In genomic region chr9:88398461-88398860, GRCm38 (mm10) we compare ENCODE assay signal across 18 mouse cellular contexts. TPM values are rescaled to one million over a fixed set of nuclear protein-coding genes. Genes with fewer than 3 reads are reported as not detected.
DNase-seq lines count a peak whose midpoint lies in the region; ATAC-seq and TF ChIP-seq lines count a peak whose summit lies in the region.
"Had no signal": no experiment of that assay in that cellular context is flagged by ENCODE, and none has a peak within 500 bp of the region (broad histone marks: within the 10 kb centered on the region; RNA-seq: fewer than 3 reads in every experiment).

No protein-coding gene starts in this region.

- H3K9ac ChIP-seq in limb, embryonic 14.5 days (ENCODE audit: low read depth, low read length, severe bottlenecking), result no peak overlapping the region
- H3K9ac ChIP-seq in MEL (ENCODE audit: control insufficient read depth, low read depth, low read length, poor library complexity, severe bottlenecking), result no peak overlapping the region
- H3K9ac ChIP-seq: embryonic facial prominence, embryonic 15.5 days; heart, embryonic 12.5 days; hindbrain, embryonic 15.5 days; lung, embryonic 15.5 days; midbrain, embryonic 15.5 days had no signal

- WGBS in limb, embryonic 14.5 days, result 76% methylated on average over 1 of the region's 1 CpGs
- WGBS in limb, embryonic 10.5 days, result 82% methylated on average over 1 of the region's 1 CpGs

- no peak for TF ChIP-seq POLR2A in limb, embryonic 14.5 days (IDR thresholded peaks at IDR 0.05; ENCODE audit: borderline replicate concordance, extremely low read depth, insufficient read depth, insufficient read length)
- TF ChIP-seq POLR2A in MEL (IDR thresholded peaks at IDR 0.05; ENCODE audit: control insufficient read depth in 1 of 2, insufficient read depth in 1 of 2, low read depth in 1 of 2, low read length in 2 of 2, poor library complexity in 1 of 2), result no peak

- TF ChIP-seq EP300 in MEL (IDR thresholded peaks at IDR 0.05; ENCODE audit: low read depth in 1 of 2, low read length in 2 of 2), result no peak

- H3K4me1 ChIP-seq in limb, embryonic 14.5 days (ENCODE audit: control insufficient read depth, insufficient read depth, low read length), result no peaks in the 10 kb centered on the region
- no peaks in the 10 kb centered on the region for H3K4me1 ChIP-seq in limb, embryonic 10.5 days
- H3K4me1 ChIP-seq in MEL (ENCODE audit: control insufficient read depth in 1 of 2, insufficient read depth in 2 of 2, low read length in 2 of 2), result no peaks in the 10 kb centered on the region
- H3K4me1 ChIP-seq: embryonic facial prominence, embryonic 15.5 days; heart, embryonic 12.5 days; hindbrain, embryonic 15.5 days; lung, embryonic 15.5 days; midbrain, embryonic 15.5 days had no signal

- no peaks in the 10 kb centered on the region for H3K79me2 ChIP-seq in MEL (ENCODE audit: control insufficient read depth, insufficient read depth, low read length, poor library complexity)

- H3K9me3 ChIP-seq in limb, embryonic 14.5 days (ENCODE audit: control insufficient read depth, low read length), result no peaks in the 10 kb centered on the region
- H3K9me3 ChIP-seq in limb, embryonic 10.5 days (replicated peaks), result no peaks in the 10 kb centered on the region
- no peaks in the 10 kb centered on the region for H3K9me3 ChIP-seq in MEL (replicated peaks; ENCODE audit: insufficient read depth, low read length)
- H3K9me3 ChIP-seq: embryonic facial prominence, embryonic 15.5 days; heart, embryonic 12.5 days; hindbrain, embryonic 15.5 days; lung, embryonic 15.5 days; midbrain, embryonic 15.5 days had no signal

- peak; percentile 10 for DNase-seq in embryo, embryonic 10.5 days (ENCODE audit: low spot score)
- DNase-seq in embryo, embryonic 11 days, result no peak
- DNase-seq in limb, embryonic 14.5 days (ENCODE audit: low spot score), result peak; percentile 23
- no peak for DNase-seq in limb, embryonic 10.5 days (ENCODE audit: low spot score)
- DNase-seq in MEL (ENCODE audit: low read depth, low spot score), result peak; percentile 42
- no peak for DNase-seq in gastrocnemius, adult 8-10 months (ENCODE audit: low spot score in 2 of 2)
- no peak for DNase-seq in urinary bladder, postnatal 25 days (ENCODE audit: low spot score)
- DNase-seq: adrenal gland, postnatal 36 days; cerebellum, adult 18-20 months; kidney, postnatal 25 days; spleen, adult 18-20 months; thymus, postnatal 4 days had no signal

- peak; percentile 72 for TF ChIP-seq RAD21 in MEL (IDR thresholded peaks at IDR 0.05; ENCODE audit: low read depth, low read length)

- TF ChIP-seq CTCF in MEL (IDR thresholded peaks at IDR 0.05 in 2 of 3, conservative IDR thresholded peaks at IDR 0.05 in 1 of 3; ENCODE audit: control insufficient read depth in 1 of 3, insufficient read depth in 1 of 3, low read depth in 2 of 3, low read length in 3 of 3, poor library complexity in 1 of 3, severe bottlenecking in 1 of 3), result peak in 1 of 3 experiments; percentile 59; a peak in 3 of 6 replicates

- H3K27me3 ChIP-seq in limb, embryonic 14.5 days (ENCODE audit: control insufficient read depth, insufficient read depth, low read length), result no peaks in the 10 kb centered on the region
- H3K27me3 ChIP-seq in limb, embryonic 10.5 days (ENCODE audit: low read depth, poor library complexity, severe bottlenecking), result no peaks in the 10 kb centered on the region
- H3K27me3 ChIP-seq in MEL (ENCODE audit: control insufficient read depth in 1 of 2, insufficient read depth in 2 of 2, low read length in 2 of 2), result no peaks in the 10 kb centered on the region
- H3K27me3 ChIP-seq: embryonic facial prominence, embryonic 15.5 days; heart, embryonic 12.5 days; hindbrain, embryonic 15.5 days; lung, embryonic 15.5 days; midbrain, embryonic 15.5 days had no signal

- no peak overlapping the region for H3K27ac ChIP-seq in limb, embryonic 14.5 days (replicated peaks; ENCODE audit: low read depth, low read length)
- H3K27ac ChIP-seq in limb, embryonic 10.5 days, result no peak overlapping the region
- no peak overlapping the region for H3K27ac ChIP-seq in MEL (ENCODE audit: control insufficient read depth, low read depth, low read length)
- H3K27ac ChIP-seq: embryonic facial prominence, embryonic 15.5 days; hindbrain, embryonic 15.5 days; lung, embryonic 15.5 days; midbrain, embryonic 15.5 days had no signal

- H3K36me3 ChIP-seq in limb, embryonic 14.5 days (ENCODE audit: control insufficient read depth, insufficient read depth, low read length), result peaks cover 26% of the 10 kb centered on the region
- peaks cover 30% of the 10 kb centered on the region for H3K36me3 ChIP-seq in limb, embryonic 10.5 days
- H3K36me3 ChIP-seq in MEL (ENCODE audit: control insufficient read depth in 1 of 2, insufficient read depth in 2 of 2, low read length in 2 of 2), result peaks cover 0 to 8% of the 10 kb centered on the region in 2 experiments; a peak in 2 of 4 replicates

- H3K4me2 ChIP-seq in limb, embryonic 14.5 days (replicated peaks; ENCODE audit: low read depth, low read length, severe bottlenecking), result no peak overlapping the region
- H3K4me2 ChIP-seq: embryonic facial prominence, embryonic 15.5 days; heart, embryonic 12.5 days; hindbrain, embryonic 15.5 days; lung, embryonic 15.5 days; midbrain, embryonic 15.5 days had no signal

- no peak for ATAC-seq in limb, embryonic 14.5 days (ENCODE audit: low FRiP score, low read depth)
- 0 out of 2 replicates have a peak, but pooled peaks have one; percentile 34 for ATAC-seq in megakaryocyte-erythroid progenitor cell, adult 5-6 weeks (replicated peaks; ENCODE audit: low FRiP score, low TSS enrichment, poor library complexity, severe bottlenecking)
- ATAC-seq: midbrain, embryonic 15.5 days had no signal

- H3K4me3 ChIP-seq in limb, embryonic 14.5 days (replicated peaks; ENCODE audit: low read length), result no peak overlapping the region
- H3K4me3 ChIP-seq in limb, embryonic 10.5 days, result no peak overlapping the region
- H3K4me3 ChIP-seq in MEL (ENCODE audit: control insufficient read depth in 1 of 2, insufficient read depth in 1 of 2, low read depth in 2 of 2, low read length in 2 of 2), result no peak overlapping the region
- H3K4me3 ChIP-seq: embryonic facial prominence, embryonic 15.5 days; heart, embryonic 12.5 days; hindbrain, embryonic 15.5 days; lung, embryonic 15.5 days; midbrain, embryonic 15.5 days had no signal

TF ChIP-seq in MEL, 35 proteins besides CTCF, POLR2A, EP300 and RAD21:
- peak; percentile 72 for TF ChIP-seq SMC3 (IDR thresholded peaks at IDR 0.05; ENCODE audit: low read depth, low read length)
- TF ChIP-seq ZC3H11A (IDR thresholded peaks at IDR 0.05; ENCODE audit: low read depth, low read length), result peak; percentile 54
- TF ChIP-seq NRF1 (IDR thresholded peaks at IDR 0.05; ENCODE audit: insufficient read depth, low read depth, low read length, poor library complexity, severe bottlenecking), result no peak
- TF ChIP-seq ZNF384 (IDR thresholded peaks at IDR 0.05; ENCODE audit: low read depth, low read length), result peak; percentile 31; the same call in 1 of the 2 replicates

RNA-seq across cellular contexts. Expression of gene Snx14, which starts 40.3 kb away (rescaled TPM):
- 26.5 and 39.5 TPM in 2 replicates for polyA plus RNA-seq in limb, embryonic 14.5 days (2012; rRNA removed)
- polyA plus RNA-seq in limb, embryonic 14.5 days (2014; fragmentation: Nextera tagmentation; extraction: Ambion mirVana), result 20.7 and 23.2 TPM in 2 replicates
- 17.6 and 18.9 TPM in 2 replicates for polyA plus RNA-seq in limb, embryonic 10.5 days (2016; fragmentation: Nextera tagmentation; extraction: Ambion mirVana)
- 11.1 and 12.7 TPM in 2 replicates for total RNA-seq in MEL (2012; rRNA removed)
- polyA plus RNA-seq in MEL (2012; ENCODE audit: insufficient read depth in 1 of 2, insufficient read length in 2 of 2, low read depth in 1 of 2, low replicate concordance in 2 of 2, missing spikeins in 1 of 2), result 10 to 100 TPM; 16.9 to 83.1 TPM
- 25.1 and 30.0 TPM in 2 replicates for total RNA-seq in megakaryocyte-erythroid progenitor cell, adult 5-6 weeks (2014; fragmentation: Nextera tagmentation)
- 17.9 and 30.3 TPM in 2 replicates for total RNA-seq in megakaryocyte-erythroid progenitor cell, adult 5-6 weeks (2017)
- 10 to 100 TPM; 11.6 to 15.4 (median 13.9) TPM for total RNA-seq in gastrocnemius, adult 8-10 months (2022)

RNA-seq across cellular contexts. Expression of gene Gm20537, which starts 58.0 kb away (rescaled TPM):
- polyA plus RNA-seq in limb, embryonic 14.5 days (2012; rRNA removed), result 1.2 and 1.7 TPM in 2 replicates
- 0.35 TPM in 1 of 2 replicates, not detected in the other for polyA plus RNA-seq in limb, embryonic 14.5 days (2014; fragmentation: Nextera tagmentation; extraction: Ambion mirVana)
- polyA plus RNA-seq in limb, embryonic 10.5 days (2016; fragmentation: Nextera tagmentation; extraction: Ambion mirVana), result 0.79 TPM in 1 of 2 replicates, not detected in the other
- 0.46 TPM in 1 of 2 replicates, not detected in the other for total RNA-seq in MEL (2012; rRNA removed)
- 10 to 100 TPM in 1 of 2 experiments, not detected in 1; 18.2 TPM for polyA plus RNA-seq in MEL (2012; ENCODE audit: insufficient read depth in 1 of 2, insufficient read length in 2 of 2, low read depth in 1 of 2, low replicate concordance in 2 of 2, missing spikeins in 1 of 2)
- not detected in 2 replicates for total RNA-seq in megakaryocyte-erythroid progenitor cell, adult 5-6 weeks (2014; fragmentation: Nextera tagmentation)
- total RNA-seq in megakaryocyte-erythroid progenitor cell, adult 5-6 weeks (2017), result not detected in 2 replicates
- total RNA-seq in gastrocnemius, adult 8-10 months (2022), result 1 to 10 TPM in 1 of 4 experiments, under 1 TPM in 1, not detected in 2; 0.56 to 1.2 TPM

Comparison
In these comparisons a context has a peak if more than half of its experiments do, and no peak if none do; other contexts are left out.
1. DNase-seq: peak in embryo, embryonic 10.5 days (single experiment), limb, embryonic 14.5 days (single experiment) and MEL (single experiment); none in embryo, embryonic 11 days (single experiment), limb, embryonic 10.5 days (single experiment), gastrocnemius, adult 8-10 months (0 of 2) and urinary bladder, postnatal 25 days (single experiment).